Mouse (Mus musculus) right cerebral cortex, adult 2 months (tissue): ENCODE data around the gene Ctdnep1.

Experiments used
- DNase-seq, 2 experiments: peaks; one replicate each; pipeline ENCODE4 v3.0.0; 2021 to 2022; ENCODE audit warnings: low spot score in 2 of 2

The Ctdnep1 gene

GRCm38 (mm10) chr11:70029130-70029801 lies 48.3 kb downstream of the Ctdnep1 start:
- peak; percentile 87 to 89 for DNase-seq

DNA sequence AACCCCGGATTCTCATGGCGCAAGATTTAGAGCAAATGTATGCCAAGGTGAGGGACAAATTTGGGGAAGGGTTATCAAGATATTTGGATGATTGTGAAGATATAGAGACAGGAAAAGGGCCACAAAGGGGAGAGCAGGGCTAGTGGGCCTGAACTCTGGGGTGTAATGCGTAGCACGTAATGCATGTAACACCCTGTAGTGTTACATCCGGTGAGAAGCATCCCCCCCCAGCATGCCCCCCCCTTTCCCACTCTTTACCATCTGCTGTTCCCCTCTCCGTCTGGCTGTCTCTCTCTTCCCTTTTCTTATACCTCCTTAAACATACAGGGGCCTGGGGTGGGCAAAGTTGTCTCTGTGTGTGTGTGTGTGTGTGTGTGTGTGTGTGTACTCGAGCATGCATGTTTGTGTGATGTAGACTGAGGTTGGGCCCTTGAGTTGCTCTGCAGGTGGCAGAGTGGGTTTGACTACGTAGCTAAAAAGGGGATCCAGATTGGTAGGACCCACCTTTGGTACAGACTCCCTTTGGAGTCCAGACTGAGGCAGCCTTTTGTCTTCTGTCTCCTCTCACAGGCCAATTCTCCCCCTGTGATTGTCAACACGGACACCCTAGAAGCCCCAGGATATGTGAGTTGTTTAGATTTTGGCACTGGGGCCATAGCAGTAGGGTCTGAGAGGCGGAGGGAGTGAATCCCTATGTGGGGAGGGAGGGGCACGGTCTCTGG lies 49.0 kb downstream of the Ctdnep1 start:
- DNase-seq: no peak

DNA sequence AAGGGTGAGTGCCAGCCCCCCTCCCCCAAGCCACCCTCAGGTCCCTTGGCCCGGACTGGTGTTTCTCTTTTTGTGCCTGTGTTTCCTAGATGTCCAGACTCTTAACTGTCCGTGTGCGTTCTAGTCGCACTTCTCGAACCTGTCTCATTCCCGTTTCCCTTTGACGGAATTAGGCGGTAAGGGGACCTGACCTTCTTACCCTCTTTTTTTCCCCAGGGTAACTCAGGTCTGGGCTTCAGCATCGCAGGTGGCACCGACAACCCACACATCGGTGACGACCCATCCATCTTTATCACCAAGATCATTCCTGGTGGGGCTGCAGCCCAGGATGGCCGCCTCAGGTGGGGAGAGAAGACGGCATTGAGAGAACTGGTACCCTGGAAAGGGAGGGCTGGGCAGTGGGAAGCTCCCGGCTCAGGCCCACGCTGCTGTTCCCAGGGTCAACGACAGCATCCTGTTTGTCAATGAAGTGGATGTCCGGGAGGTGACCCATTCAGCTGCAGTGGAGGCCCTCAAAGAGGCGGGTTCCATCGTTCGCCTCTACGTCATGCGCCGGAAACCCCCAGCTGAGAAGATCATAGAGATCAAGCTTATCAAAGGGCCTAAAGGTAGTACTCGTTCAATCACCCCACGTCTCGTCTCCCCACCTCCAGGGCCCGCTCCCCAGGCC lies 49.8 kb downstream of the Ctdnep1 start:
- DNase-seq: no peak

GRCm38 (mm10) chr11:70031321-70031670 lies 50.3 kb downstream of the Ctdnep1 start:
- DNase-seq: no peak

- DNase-seq: no peak
Observed at GRCm38 (mm10) chr11:70038174-70038573, 57.2 kb downstream of the Ctdnep1 start.

DNA sequence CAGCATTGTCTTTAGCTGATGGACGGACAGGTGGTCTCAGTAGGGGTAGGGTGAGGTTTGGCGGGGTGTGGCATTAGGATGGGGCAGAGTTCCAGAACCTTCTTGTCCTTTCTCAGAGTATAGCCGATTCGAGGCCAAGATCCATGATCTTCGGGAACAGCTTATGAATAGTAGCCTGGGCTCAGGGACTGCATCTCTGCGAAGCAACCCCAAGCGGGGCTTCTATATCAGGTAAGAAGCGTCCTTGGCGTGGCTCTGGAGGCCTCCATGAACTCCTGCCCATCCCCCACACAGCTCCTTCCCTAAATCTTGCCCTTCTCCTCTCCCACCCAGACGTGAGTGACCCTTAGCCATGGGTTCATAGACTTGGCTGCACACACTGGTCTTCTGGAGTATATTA lies 58.7 kb downstream of the Ctdnep1 start:
- DNase-seq: no peak

- DNase-seq: no peak
Observed at GRCm38 (mm10) chr11:70040184-70040583, 59.2 kb downstream of the Ctdnep1 start.
